8 mouse cellular contexts compared by ENCODE assay signal in the genomic region with DNA sequence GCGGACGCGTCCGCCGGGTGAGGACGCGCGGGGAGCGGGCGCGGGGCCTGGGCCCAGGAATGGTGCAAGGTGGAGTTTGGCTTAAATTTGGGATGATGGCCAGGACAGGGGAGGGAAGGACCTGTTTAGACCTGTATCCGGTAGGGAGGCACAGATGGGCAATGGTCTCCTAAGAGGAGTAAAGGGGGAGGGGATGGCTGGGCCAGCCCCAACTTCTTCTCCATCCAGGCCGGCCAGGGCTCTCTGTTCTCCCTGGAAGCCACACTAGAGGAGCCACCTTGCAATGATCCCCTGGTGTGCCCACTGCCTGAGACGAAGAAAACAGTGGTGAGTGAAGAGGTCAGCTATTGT. TPM values are rescaled to one million over a fixed set of nuclear protein-coding genes. Genes with fewer than 3 reads are reported as not detected.
A peak's percentile ranks its signal among the peaks of the same experiment; 100 is the strongest.
DNase-seq lines count a peak whose midpoint lies in the region; ATAC-seq and TF ChIP-seq lines count a peak whose summit lies in the region.

No protein-coding gene starts in this region.

- peak overlapping the region; percentile 96 for H3K4me2 ChIP-seq in limb, embryonic 15.5 days
- H3K4me2 ChIP-seq in stomach, embryonic 15.5 days, result peak overlapping the region; percentile 96

- ATAC-seq in frontal cortex, adult (ENCODE audit: low TSS enrichment), result peak; percentile 27; the same call in 1 of the 2 replicates
- ATAC-seq in limb, embryonic 15.5 days (ENCODE audit: insufficient number of reproducible peaks, low FRiP score, low TSS enrichment, low read depth), result peak; percentile 42; the same call in 1 of the 2 replicates
- peak; percentile 20; the same call in 1 of the 2 replicates for ATAC-seq in stomach, embryonic 15.5 days (ENCODE audit: insufficient read depth, low FRiP score, low read depth)

- no peak for TF ChIP-seq POLR2A in spleen, adult 2 months (IDR thresholded peaks at IDR 0.05; ENCODE audit: low read depth, low read length)

- H3K4me1 ChIP-seq in spleen, adult 2 months (ENCODE audit: control insufficient read depth, insufficient read depth, insufficient read length), result no peaks in the 10 kb centered on the region
- peaks cover 14% of the 10 kb centered on the region for H3K4me1 ChIP-seq in limb, embryonic 15.5 days
- H3K4me1 ChIP-seq in stomach, embryonic 15.5 days, result peaks cover 11% of the 10 kb centered on the region; the same call in 1 of the 2 replicates

- peaks cover 2% of the 10 kb centered on the region; the same call in 1 of the 2 replicates for H3K27me3 ChIP-seq in spleen, adult 2 months (ENCODE audit: control insufficient read depth, insufficient read depth, low read length)
- H3K27me3 ChIP-seq in limb, embryonic 15.5 days, result no peaks in the 10 kb centered on the region
- H3K27me3 ChIP-seq in stomach, embryonic 15.5 days (replicated peaks), result no peaks in the 10 kb centered on the region

- H3K4me3 ChIP-seq in spleen, adult 2 months (ENCODE audit: extremely low read depth, insufficient read depth, insufficient read length), result peak overlapping the region; percentile 44
- H3K4me3 ChIP-seq in limb, embryonic 15.5 days, result peak overlapping the region; percentile 60
- peak overlapping the region; percentile 56 for H3K4me3 ChIP-seq in stomach, embryonic 15.5 days (replicated peaks)

- no peaks in the 10 kb centered on the region for H3K9me3 ChIP-seq in limb, embryonic 15.5 days
- no peaks in the 10 kb centered on the region for H3K9me3 ChIP-seq in stomach, embryonic 15.5 days

- 17% methylated on average over 14 of the region's 14 CpGs for WGBS in spleen, adult 2 months
- WGBS in limb, embryonic 15.5 days, result 3% methylated on average over 14 of the region's 14 CpGs
- 3% methylated on average over 14 of the region's 14 CpGs for WGBS in stomach, embryonic 15.5 days

- peak overlapping the region; percentile 59 for H3K9ac ChIP-seq in limb, embryonic 15.5 days
- H3K9ac ChIP-seq in stomach, embryonic 15.5 days, result peak overlapping the region; percentile 43; the same call in 1 of the 2 replicates

- no peaks in the 10 kb centered on the region for H3K36me3 ChIP-seq in spleen, adult 2 months (ENCODE audit: control insufficient read depth, insufficient read depth, low read length)
- 0 out of 2 replicates have a peak, but pooled peaks cover 6% of the 10 kb centered on the region for H3K36me3 ChIP-seq in limb, embryonic 15.5 days
- H3K36me3 ChIP-seq in stomach, embryonic 15.5 days, result no peaks in the 10 kb centered on the region

- no peak for DNase-seq in frontal cortex, postnatal 25 days (ENCODE audit: low spot score in 2 of 2)
- no peak for DNase-seq in spleen, adult 2 months (ENCODE audit: low read depth in 1 of 2, low spot score in 2 of 2)
- no peak for DNase-seq in spleen, postnatal 36 days (ENCODE audit: low spot score in 2 of 2)
- DNase-seq in cerebellum, adult 18-20 months, result no peak
- DNase-seq in urinary bladder, postnatal 25 days (ENCODE audit: low spot score), result no peak

- TF ChIP-seq CTCF in spleen, adult 2 months (IDR thresholded peaks at IDR 0.05; ENCODE audit: extremely low read depth, insufficient read depth, insufficient read length, insufficient replicate concordance), result no peak

- no peak overlapping the region for H3K27ac ChIP-seq in spleen, adult 2 months (ENCODE audit: insufficient read depth, low read length)
- H3K27ac ChIP-seq in limb, embryonic 15.5 days, result peak overlapping the region; percentile 9; the same call in 1 of the 2 replicates
- H3K27ac ChIP-seq in stomach, embryonic 15.5 days, result no peak overlapping the region

RNA-seq across cellular contexts. Expression of gene Ctsf, which starts 0.5 kb away (rescaled TPM):
- 31.3 and 35.0 TPM in 2 replicates for polyA plus RNA-seq in spleen, adult 2 months (2012; rRNA removed)
- 48.6 and 49.4 TPM in 2 replicates for polyA plus RNA-seq in limb, embryonic 15.5 days (2015; fragmentation: Nextera tagmentation; extraction: Ambion mirVana)
- 24.9 and 34.0 TPM in 2 replicates for polyA plus RNA-seq in stomach, embryonic 15.5 days (2015; fragmentation: Nextera tagmentation; extraction: Ambion mirVana)

RNA-seq across cellular contexts. Expression of gene Ccdc87, which starts 16.3 kb away (rescaled TPM):
- 0.02 TPM in 2 replicates for polyA plus RNA-seq in spleen, adult 2 months (2012; rRNA removed)
- 0.16 TPM in 1 of 2 replicates, not detected in the other for polyA plus RNA-seq in limb, embryonic 15.5 days (2015; fragmentation: Nextera tagmentation; extraction: Ambion mirVana)
- polyA plus RNA-seq in stomach, embryonic 15.5 days (2015; fragmentation: Nextera tagmentation; extraction: Ambion mirVana), result 0.12 TPM in 1 of 2 replicates, not detected in the other

RNA-seq across cellular contexts. Expression of gene Ccs, which starts 16.3 kb away (rescaled TPM):
- 19.3 and 20.8 TPM in 2 replicates for polyA plus RNA-seq in spleen, adult 2 months (2012; rRNA removed)
- 63.7 and 63.9 TPM in 2 replicates for polyA plus RNA-seq in limb, embryonic 15.5 days (2015; fragmentation: Nextera tagmentation; extraction: Ambion mirVana)
- 51.1 and 54.1 TPM in 2 replicates for polyA plus RNA-seq in stomach, embryonic 15.5 days (2015; fragmentation: Nextera tagmentation; extraction: Ambion mirVana)

RNA-seq across cellular contexts. Expression of gene Actn3, which starts 22.3 kb away (rescaled TPM):
- polyA plus RNA-seq in spleen, adult 2 months (2012; rRNA removed), result 0.06 and 0.32 TPM in 2 replicates
- polyA plus RNA-seq in limb, embryonic 15.5 days (2015; fragmentation: Nextera tagmentation; extraction: Ambion mirVana), result 9.5 and 14.1 TPM in 2 replicates
- polyA plus RNA-seq in stomach, embryonic 15.5 days (2015; fragmentation: Nextera tagmentation; extraction: Ambion mirVana), result 2.3 and 2.5 TPM in 2 replicates

RNA-seq across cellular contexts. Expression of gene Zdhhc24, which starts 23.0 kb away (rescaled TPM):
- 25.0 and 35.6 TPM in 2 replicates for polyA plus RNA-seq in spleen, adult 2 months (2012; rRNA removed)
- 9.9 and 11.4 TPM in 2 replicates for polyA plus RNA-seq in limb, embryonic 15.5 days (2015; fragmentation: Nextera tagmentation; extraction: Ambion mirVana)
- polyA plus RNA-seq in stomach, embryonic 15.5 days (2015; fragmentation: Nextera tagmentation; extraction: Ambion mirVana), result 11.4 and 11.6 TPM in 2 replicates
